Mouse (Mus musculus) R1 (cell line): ENCODE data around the gene Sertad2.

Experiments
- DNase-seq: peaks from one replicate; pipeline ENCODE4 v3.0.0-alpha.2; 2018; ENCODE audit warnings: low read depth, low spot score

The Sertad2 gene

GRCm38 (mm10) chr11:20644166-20644565 is 101.1 kb downstream of the Sertad2 start:
- DNase-seq = no peak

- DNase-seq = no peak
Measured at GRCm38 (mm10) chr11:20644872-20645271, 101.8 kb downstream of the Sertad2 start.

- DNase-seq = no peak
Measured at GRCm38 (mm10) chr11:20645521-20645920, 102.5 kb downstream of the Sertad2 start.

GRCm38 (mm10) chr11:20646142-20646541 is 103.1 kb downstream of the Sertad2 start:
- no peak for DNase-seq

- no peak for DNase-seq
Measured at GRCm38 (mm10) chr11:20646986-20647726, 104.1 kb downstream of the Sertad2 start.

- peak; percentile 78 for DNase-seq
Measured at GRCm38 (mm10) chr11:20647902-20648625, 105.0 kb downstream of the Sertad2 start.

- DNase-seq = peak; percentile 88
Measured at GRCm38 (mm10) chr11:20649477-20649876, 106.4 kb downstream of the Sertad2 start.

- peak; percentile 75 for DNase-seq
Measured at GRCm38 (mm10) chr11:20650006-20650639, 107.1 kb downstream of the Sertad2 start.

GRCm38 (mm10) chr11:20651166-20651565 is 108.1 kb downstream of the Sertad2 start:
- no peak for DNase-seq

GRCm38 (mm10) chr11:20655795-20656710 is 113.0 kb downstream of the Sertad2 start:
- DNase-seq = peak; percentile 82

- DNase-seq = peak; percentile 41
Measured at GRCm38 (mm10) chr11:20656711-20657057, 113.6 kb downstream of the Sertad2 start.

- no peak for DNase-seq
Measured at GRCm38 (mm10) chr11:20659094-20659493, 116.0 kb downstream of the Sertad2 start.

- peak; percentile 46 for DNase-seq
Measured at GRCm38 (mm10) chr11:20660111-20661097, 117.4 kb downstream of the Sertad2 start.

- DNase-seq = peak; percentile 70
Measured at GRCm38 (mm10) chr11:20661652-20662051, 118.6 kb downstream of the Sertad2 start.

GRCm38 (mm10) chr11:20662811-20663210 is 119.8 kb downstream of the Sertad2 start:
- peak; percentile 68 for DNase-seq

GRCm38 (mm10) chr11:20663580-20664198 is 120.6 kb downstream of the Sertad2 start:
- peak; percentile 10 for DNase-seq

- no peak for DNase-seq
Measured at GRCm38 (mm10) chr11:20664878-20665277, 121.8 kb downstream of the Sertad2 start.

GRCm38 (mm10) chr11:20671789-20672392 is 128.8 kb downstream of the Sertad2 start:
- peak; percentile 7 for DNase-seq

- no peak for DNase-seq
Measured at GRCm38 (mm10) chr11:20672513-20672912, 129.5 kb downstream of the Sertad2 start.
